8 mouse cellular contexts compared by ENCODE assay signal in the genomic region with DNA sequence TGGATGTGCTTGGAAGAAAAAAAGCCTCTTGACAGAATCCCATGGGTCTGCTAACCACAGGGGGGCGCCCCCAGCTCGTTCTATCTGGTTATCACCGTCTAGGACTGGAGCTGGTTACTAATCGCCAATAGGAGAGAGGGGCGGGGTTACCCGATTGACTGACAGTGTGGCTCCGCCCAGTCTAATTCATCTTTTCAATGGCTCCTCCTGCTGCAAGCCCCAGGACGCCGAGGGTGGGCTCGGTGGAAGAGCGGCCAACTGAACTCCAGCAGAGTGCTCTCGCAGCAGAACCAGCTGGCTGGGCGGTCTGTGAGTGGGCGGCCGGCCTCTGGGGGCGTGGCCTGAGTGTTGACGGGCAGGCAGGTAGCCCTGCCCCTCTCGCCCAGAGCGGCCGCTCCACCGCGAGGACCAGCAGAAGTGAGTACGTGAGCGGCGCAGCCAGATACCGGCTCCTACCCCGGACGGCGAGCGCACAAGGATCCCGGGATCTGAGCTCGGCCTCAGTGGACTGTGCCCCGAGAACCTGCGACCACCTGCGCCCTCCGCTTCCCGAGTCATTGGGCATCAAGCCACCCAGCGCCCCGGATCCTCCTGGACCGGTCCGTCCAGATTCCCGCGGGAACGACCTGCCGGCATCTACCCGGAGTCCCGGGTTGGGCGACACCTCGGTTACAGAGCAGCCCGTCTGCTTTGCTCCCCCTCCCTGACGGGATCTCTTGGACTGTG. TPM values are rescaled to one million over a fixed set of nuclear protein-coding genes. Genes with fewer than 3 reads are reported as not detected.
A peak's percentile ranks its signal among the peaks of the same experiment; 100 is the strongest.
DNase-seq lines count a peak whose midpoint lies in the region; ATAC-seq lines count a peak whose summit lies in the region.

Gene Ephb3, plus strand, starts transcription at position 389 of the 726 bp plus-strand sequence.

- peak; percentile 98 for ATAC-seq in intestine, embryonic 14.5 days (replicated peaks; ENCODE audit: low FRiP score, low TSS enrichment, low read depth)
- peak; percentile 98 for ATAC-seq in megakaryocyte-erythroid progenitor cell, adult 5-6 weeks (replicated peaks; ENCODE audit: low FRiP score, low TSS enrichment, poor library complexity, severe bottlenecking)

- 0% methylated on average over 50 of the region's 51 CpGs for WGBS in intestine, embryonic 14.5 days

- H3K4me1 ChIP-seq in intestine, embryonic 14.5 days (replicated peaks; ENCODE audit: control insufficient read depth, insufficient read depth, low read length), result peaks cover 35% of the 10 kb centered on the region

- H3K9ac ChIP-seq in intestine, embryonic 14.5 days (ENCODE audit: low read length), result peak within 1 kb of the TSS; percentile 90

- no peaks in the 10 kb centered on the region for H3K9me3 ChIP-seq in intestine, embryonic 14.5 days (ENCODE audit: control insufficient read depth, low read length)

- peak within 1 kb of the TSS; percentile 81 for H3K27ac ChIP-seq in intestine, embryonic 14.5 days (ENCODE audit: low read depth)

- peak within 1 kb of the TSS; percentile 83 for H3K4me2 ChIP-seq in intestine, embryonic 14.5 days (ENCODE audit: low read length)

- peak; percentile 98 for DNase-seq in adrenal gland, postnatal 10 days
- peak; percentile 99 for DNase-seq in embryo, embryonic 9.5 days (ENCODE audit: extremely low spot score)
- DNase-seq in gastrocnemius, postnatal 36 days, result peak; percentile 96 to 97
- peak; percentile 99 for DNase-seq in intestine, embryonic 14.5 days (ENCODE audit: low spot score)
- DNase-seq in left cerebral cortex, postnatal 10 days (ENCODE audit: extremely low spot score in 1 of 2, low spot score in 2 of 2), result peak; percentile 99
- peak; percentile 99 for DNase-seq in right cerebral cortex, postnatal 25 days
- DNase-seq in urinary bladder, postnatal 36 days (ENCODE audit: low spot score in 2 of 2), result peak; percentile 98 to 99

- no peaks in the 10 kb centered on the region for H3K27me3 ChIP-seq in intestine, embryonic 14.5 days (replicated peaks; ENCODE audit: control insufficient read depth, insufficient read depth, low read length)

- intact Hi-C loops in gastrocnemius, postnatal 36 days (cut with DNase I), result loop anchor here (1.0 to 5.0 kb wide), 2 partner anchors 187 to 208 kb away; no protein-coding TSS in a partner anchor
- intact Hi-C loops in left cerebral cortex, postnatal 10 days (cut with DNase I), result loop anchor here (1.0 to 5.0 kb wide), 3 partner anchors 43 to 188 kb away; no protein-coding TSS in a partner anchor

- no peaks in the 10 kb centered on the region for H3K36me3 ChIP-seq in intestine, embryonic 14.5 days (ENCODE audit: control insufficient read depth, insufficient read depth, low read length)

- H3K4me3 ChIP-seq in intestine, embryonic 14.5 days (ENCODE audit: low read depth, low read length), result peak within 1 kb of the TSS; percentile 78

RNA-seq across cellular contexts. Expression of gene Ephb3, which starts in this region (rescaled TPM):
- 1 to 10 TPM; 3.9 to 4.6 TPM for total RNA-seq in adrenal gland, postnatal 10 days (2021)
- 1 to 10 TPM in 1 of 2 experiments, under 1 TPM in 1; 0.84 to 1.4 TPM for total RNA-seq in gastrocnemius, postnatal 36 days (2021)
- 17.6 and 17.8 TPM in 2 replicates for polyA plus RNA-seq in intestine, embryonic 14.5 days (2014; fragmentation: Nextera tagmentation; extraction: Ambion mirVana)
- 10 to 100 TPM; 29.7 to 34.1 TPM for total RNA-seq in left cerebral cortex, postnatal 10 days (2021)
- total RNA-seq in megakaryocyte-erythroid progenitor cell, adult 5-6 weeks (2014; fragmentation: Nextera tagmentation), result not detected in 2 replicates
- total RNA-seq in megakaryocyte-erythroid progenitor cell, adult 5-6 weeks (2017), result not detected in 2 replicates

Comparison
In these comparisons a context has a peak if more than half of its experiments do, and no peak if none do; other contexts are left out.
1. Peak in every context shown above with its lines: DNase-seq, ATAC-seq, H3K4me3 ChIP-seq and H3K27ac ChIP-seq.
2. RNA of gene Ephb3 (total RNA-seq): 29.7 to 34.1 TPM in left cerebral cortex, postnatal 10 days; 3.9 to 4.6 TPM in adrenal gland, postnatal 10 days, 0.84 to 1.4 TPM in gastrocnemius, postnatal 36 days and not detected in megakaryocyte-erythroid progenitor cell, adult 5-6 weeks; every median in the first group is over 4 times any median in the second.
3. Peak in ATAC-seq in megakaryocyte-erythroid progenitor cell, adult 5-6 weeks; RNA of the gene not detected or under 1 TPM.